Comparison of ENCODE assay signal across 9 mouse cellular contexts in genomic region chr2:64915448-64915847, GRCm38 (mm10).
DNase-seq lines count a peak whose midpoint lies in the region; ATAC-seq lines count a peak whose summit lies in the region.
"Had no signal": no experiment of that assay in that cellular context is flagged by ENCODE, and none has a peak within 500 bp of the region (broad histone marks: within the 10 kb centered on the region; RNA-seq: fewer than 3 reads in every experiment).

No protein-coding gene starts in this region.

- peak; percentile 75 for ATAC-seq in hindbrain, embryonic 11.5 days (ENCODE audit: low FRiP score)
- peak; percentile 80 for ATAC-seq in hindbrain, embryonic 12.5 days (ENCODE audit: low FRiP score)
- ATAC-seq in midbrain, embryonic 11.5 days (ENCODE audit: low FRiP score), result peak; percentile 89

- no peak overlapping the region for H3K4me2 ChIP-seq in hindbrain, embryonic 11.5 days (replicated peaks; ENCODE audit: low read depth, low read length)
- H3K4me2 ChIP-seq in hindbrain, embryonic 12.5 days (replicated peaks), result no peak overlapping the region
- H3K4me2 ChIP-seq in midbrain, embryonic 11.5 days, result no peak overlapping the region

- no peak overlapping the region for H3K27ac ChIP-seq in hindbrain, embryonic 11.5 days (ENCODE audit: low read depth, low read length)
- H3K27ac ChIP-seq in hindbrain, embryonic 10.5 days, result no peak overlapping the region
- H3K27ac ChIP-seq in hindbrain, embryonic 12.5 days, result no peak overlapping the region
- no peak overlapping the region for H3K27ac ChIP-seq in midbrain, embryonic 11.5 days (ENCODE audit: low read depth, low read length)

- H3K36me3 ChIP-seq in hindbrain, embryonic 11.5 days (ENCODE audit: control insufficient read depth, insufficient read depth, low read length), result no peaks in the 10 kb centered on the region
- H3K36me3 ChIP-seq in hindbrain, embryonic 10.5 days, result no peaks in the 10 kb centered on the region
- H3K36me3 ChIP-seq in hindbrain, embryonic 12.5 days, result no peaks in the 10 kb centered on the region
- H3K36me3 ChIP-seq in midbrain, embryonic 11.5 days (ENCODE audit: control insufficient read depth, insufficient read depth, low read length), result no peaks in the 10 kb centered on the region
- H3K36me3 ChIP-seq: G1E had no signal

- no peaks in the 10 kb centered on the region for H3K27me3 ChIP-seq in hindbrain, embryonic 11.5 days (ENCODE audit: control insufficient read depth, insufficient read depth, low read length)
- H3K27me3 ChIP-seq in hindbrain, embryonic 10.5 days (ENCODE audit: insufficient read depth, poor library complexity, severe bottlenecking), result no peaks in the 10 kb centered on the region
- no peaks in the 10 kb centered on the region for H3K27me3 ChIP-seq in hindbrain, embryonic 12.5 days
- no peaks in the 10 kb centered on the region for H3K27me3 ChIP-seq in midbrain, embryonic 11.5 days (ENCODE audit: control insufficient read depth, insufficient read depth, low read length)

- 59% methylated on average over 6 of the region's 6 CpGs for WGBS in hindbrain, embryonic 11.5 days
- 62% methylated on average over 6 of the region's 6 CpGs for WGBS in hindbrain, embryonic 10.5 days
- 57% methylated on average over 6 of the region's 6 CpGs for WGBS in hindbrain, embryonic 12.5 days
- WGBS in midbrain, embryonic 11.5 days, result 57% methylated on average over 6 of the region's 6 CpGs

- H3K4me1 ChIP-seq in hindbrain, embryonic 11.5 days (replicated peaks; ENCODE audit: control insufficient read depth, insufficient read depth, low read length), result no peaks in the 10 kb centered on the region
- H3K4me1 ChIP-seq in hindbrain, embryonic 10.5 days (replicated peaks), result no peaks in the 10 kb centered on the region
- no peaks in the 10 kb centered on the region for H3K4me1 ChIP-seq in hindbrain, embryonic 12.5 days
- no peaks in the 10 kb centered on the region for H3K4me1 ChIP-seq in midbrain, embryonic 11.5 days (ENCODE audit: control insufficient read depth, insufficient read depth, low read length)

- DNase-seq in hindbrain, embryonic 11.5 days (ENCODE audit: low spot score), result peak; percentile 51
- no peak for DNase-seq in hindbrain, embryonic 10.5 days (ENCODE audit: low spot score)
- peak; percentile 8 for DNase-seq in adipocyte (ENCODE audit: low spot score)
- peak; percentile 84 for DNase-seq in midbrain, embryonic 11.5 days (ENCODE audit: low spot score, missing footprints)
- no peak for DNase-seq in spleen, postnatal 36 days (ENCODE audit: low spot score in 2 of 2)
- DNase-seq in adrenal gland, adult 8-10 months, result no peak
- DNase-seq in thymus, postnatal 4 days, result no peak

- H3K9ac ChIP-seq in hindbrain, embryonic 11.5 days (ENCODE audit: low read depth, low read length), result no peak overlapping the region
- no peak overlapping the region for H3K9ac ChIP-seq in hindbrain, embryonic 12.5 days
- H3K9ac ChIP-seq in midbrain, embryonic 11.5 days (ENCODE audit: low read length), result no peak overlapping the region

- no peak overlapping the region for H3K4me3 ChIP-seq in hindbrain, embryonic 11.5 days (ENCODE audit: low read depth, low read length)
- H3K4me3 ChIP-seq in hindbrain, embryonic 10.5 days, result no peak overlapping the region
- no peak overlapping the region for H3K4me3 ChIP-seq in hindbrain, embryonic 12.5 days
- no peak overlapping the region for H3K4me3 ChIP-seq in midbrain, embryonic 11.5 days (ENCODE audit: low read depth, low read length)

- H3K9me3 ChIP-seq in hindbrain, embryonic 11.5 days (ENCODE audit: control insufficient read depth, low read length), result no peaks in the 10 kb centered on the region
- H3K9me3 ChIP-seq in hindbrain, embryonic 10.5 days, result no peaks in the 10 kb centered on the region
- H3K9me3 ChIP-seq in hindbrain, embryonic 12.5 days (replicated peaks), result no peaks in the 10 kb centered on the region
- no peaks in the 10 kb centered on the region for H3K9me3 ChIP-seq in midbrain, embryonic 11.5 days (ENCODE audit: control insufficient read depth, low read length)

Comparison
In these comparisons a context has a peak if more than half of its experiments do, and no peak if none do; other contexts are left out.
1. DNase-seq: peak in hindbrain, embryonic 11.5 days (single experiment), adipocyte (single experiment) and midbrain, embryonic 11.5 days (single experiment); none in hindbrain, embryonic 10.5 days (single experiment), spleen, postnatal 36 days (0 of 2), adrenal gland, adult 8-10 months (single experiment) and thymus, postnatal 4 days (single experiment).
2. Peak in every context shown above with its lines, with median percentiles within 50 percentile points of each other: ATAC-seq.